Mouse (Mus musculus): ENCODE results near the gene Ddx20.

GRCm38 (mm10) chr3:105668161-105668560 lies 19.2 kb downstream of the Ddx20 start:
- TF ChIP-seq CTCF (conservative IDR thresholded peaks at IDR 0.05; ENCODE audit: low read length), result 0 out of 2 replicates have a peak, but pooled peaks have one; percentile 4
- TF ChIP-seq NANOG (IDR thresholded peaks at IDR 0.05; ENCODE audit: borderline replicate concordance, low read length), result no peak

Measured in E14TG2a.4 (cell line).